Mouse (Mus musculus): Measurements from ENCODE around the gene Fam45a.
"Not testable (repeated sequence)": the region's sequence is repeated elsewhere in the genome, so short reads cannot be mapped to it uniquely, and the experiment has no call there.

Fam45a gene

DNA sequence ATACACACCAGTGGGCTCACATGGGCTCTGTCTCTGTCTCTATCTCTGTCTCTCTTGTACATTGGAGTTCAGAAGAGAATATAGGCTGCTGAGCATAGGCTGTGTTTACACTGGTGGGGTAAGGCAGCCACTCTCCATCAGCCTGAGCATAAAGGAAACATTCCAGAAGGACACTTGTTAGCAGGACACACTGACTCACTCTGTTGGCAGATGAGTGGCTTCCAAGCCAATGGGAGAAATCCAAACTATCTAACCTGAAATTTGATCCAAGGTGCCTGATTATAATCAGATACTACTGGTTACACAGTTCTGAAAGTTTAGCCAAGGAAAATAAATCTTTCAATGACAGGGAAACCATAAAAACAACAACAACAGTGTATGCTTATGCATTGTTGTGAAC is 34.3 kb downstream of the Fam45a start:
- DNase-seq = no peak

DNA sequence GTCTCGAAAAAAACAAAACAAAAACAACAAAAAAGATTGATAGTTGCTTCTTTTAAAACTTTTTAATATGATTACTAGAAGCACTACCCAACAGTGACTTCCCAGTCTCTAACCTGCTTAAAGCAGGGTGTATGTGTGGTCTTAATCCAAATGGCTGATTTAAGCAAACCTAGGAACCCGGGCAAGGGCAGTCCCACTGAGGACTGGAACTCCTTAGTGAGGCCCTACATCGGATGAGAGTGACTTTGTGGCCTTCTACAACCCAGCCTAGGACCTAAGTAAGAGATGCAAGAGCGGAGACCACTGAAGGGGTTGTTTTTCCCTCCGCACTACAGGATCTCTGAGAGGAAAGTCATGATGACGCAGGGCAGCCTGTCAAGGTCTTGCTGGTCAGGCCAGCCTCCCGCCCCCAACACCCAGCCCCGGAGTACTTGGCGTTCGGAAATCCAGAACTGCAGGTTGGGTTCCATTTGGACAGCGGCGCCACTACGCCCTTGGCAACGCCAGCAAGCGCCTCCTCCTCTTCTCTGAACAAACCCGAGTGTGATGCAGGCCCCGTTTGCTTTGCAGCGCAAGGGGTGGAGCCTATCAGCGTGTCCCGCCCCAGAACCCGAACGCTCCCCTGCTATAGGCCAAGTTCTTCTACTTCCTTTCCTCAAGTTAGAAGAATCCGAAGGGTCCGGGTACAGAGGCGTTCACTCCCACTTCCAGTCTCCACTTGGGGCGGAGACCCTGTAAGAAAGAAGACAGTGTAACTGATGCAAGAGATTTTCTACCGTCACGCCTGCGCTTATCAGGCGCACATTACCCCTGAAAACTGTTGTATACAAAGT is 49.7 kb downstream of the Fam45a start, which contains the start of gene Sfxn4:
TSS of gene Sfxn4 (minus strand) at position 612 of the 833 bp plus-strand sequence.
- peak; percentile 86 to 91 for DNase-seq

DNA sequence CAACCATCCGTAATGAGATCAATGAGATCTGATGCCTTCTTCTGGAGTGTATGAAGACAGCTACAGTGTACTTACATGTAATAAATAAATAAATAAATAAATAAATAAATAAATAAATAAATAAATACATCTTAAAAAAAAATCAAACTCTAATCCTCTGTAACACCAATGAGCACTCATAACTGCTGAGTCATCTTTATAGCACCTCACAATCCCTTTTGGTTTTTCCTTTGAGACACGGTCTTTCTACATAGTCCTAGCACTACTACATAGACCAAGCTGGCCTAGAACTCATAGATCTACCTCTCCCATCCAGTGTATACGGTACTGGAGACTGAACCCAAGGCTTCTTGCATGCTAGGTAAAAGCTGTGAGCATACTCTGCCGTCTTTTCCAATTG is 54.8 kb downstream of the Fam45a start:
- not testable (repeated sequence) for DNase-seq

DNA sequence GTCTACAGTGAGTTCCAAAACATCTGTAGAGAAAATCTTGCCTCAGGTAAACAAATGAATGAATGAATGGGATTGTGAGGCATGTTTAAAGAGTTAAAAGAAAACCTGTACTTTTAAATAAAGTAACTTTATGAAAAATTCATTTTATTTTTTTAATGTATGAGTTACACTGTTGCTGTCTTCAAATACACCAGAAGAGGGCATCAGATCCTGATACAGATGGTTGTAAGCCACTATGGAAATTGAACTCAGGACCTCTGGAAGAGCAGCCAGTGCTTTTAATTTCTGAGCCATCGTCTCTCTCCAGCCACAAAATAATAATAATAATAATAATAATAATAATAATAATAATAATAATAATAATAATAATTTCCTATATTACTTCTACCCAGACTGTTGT is 59.1 kb downstream of the Fam45a start:
- DNase-seq = no peak

DNA sequence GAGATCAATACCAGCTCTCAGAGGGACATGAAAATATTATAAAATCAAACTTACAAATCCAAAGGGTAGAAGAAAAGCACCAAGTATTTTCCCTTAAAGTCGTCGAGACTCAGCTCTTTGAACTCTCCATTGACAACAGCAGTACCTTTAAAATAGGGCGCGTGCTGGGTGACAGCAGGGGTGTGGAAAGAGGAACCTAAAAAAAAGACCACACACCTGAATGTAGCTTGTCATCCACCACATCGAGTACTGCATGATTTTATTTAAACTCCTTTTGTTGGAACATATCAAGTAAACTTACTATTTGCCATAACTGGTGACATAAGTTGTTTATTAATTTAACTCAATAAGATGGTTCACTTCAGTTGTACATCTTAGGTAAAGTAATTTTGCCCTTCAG is 60.0 kb downstream of the Fam45a start:
- DNase-seq = no peak

DNA sequence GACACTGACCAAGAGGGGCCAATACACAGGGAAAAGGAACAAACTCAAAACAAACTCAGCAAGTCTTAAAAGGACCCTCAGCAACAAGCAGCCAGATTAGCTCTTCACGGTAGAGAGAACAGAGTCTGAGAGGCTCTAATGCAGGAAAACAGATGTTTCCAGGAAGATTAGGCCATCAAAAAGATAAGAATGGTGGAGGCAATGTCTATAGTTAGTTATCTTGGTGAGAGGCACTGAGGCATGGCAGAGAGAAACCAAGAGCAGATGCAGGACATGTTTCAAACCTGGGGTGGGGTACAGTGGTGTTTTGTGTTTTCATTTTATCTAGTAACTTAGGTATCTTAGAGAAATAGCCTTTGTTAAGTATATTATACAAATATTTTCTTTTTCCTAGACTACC is 60.9 kb downstream of the Fam45a start:
- DNase-seq = no peak

DNA sequence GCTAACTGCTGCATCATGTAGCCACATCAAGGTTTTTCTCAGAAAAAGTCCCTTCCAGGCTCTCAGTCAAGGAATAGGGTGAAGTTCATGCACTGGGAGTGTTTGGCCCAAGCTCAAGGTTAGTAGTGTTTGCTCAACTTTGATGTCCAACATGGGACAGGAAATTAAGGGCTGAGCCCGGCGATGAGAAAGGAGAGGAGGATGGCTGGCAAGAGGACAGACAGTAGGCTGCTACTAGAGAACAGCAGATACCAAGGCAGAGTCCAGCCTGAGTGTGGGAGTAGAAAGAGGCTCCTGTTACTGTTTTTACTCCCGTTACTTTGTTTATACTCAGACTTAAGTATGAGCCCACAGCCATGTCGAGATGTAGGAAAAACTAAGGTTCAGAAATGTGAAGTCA is 62.1 kb downstream of the Fam45a start:
- no peak for DNase-seq

DNA sequence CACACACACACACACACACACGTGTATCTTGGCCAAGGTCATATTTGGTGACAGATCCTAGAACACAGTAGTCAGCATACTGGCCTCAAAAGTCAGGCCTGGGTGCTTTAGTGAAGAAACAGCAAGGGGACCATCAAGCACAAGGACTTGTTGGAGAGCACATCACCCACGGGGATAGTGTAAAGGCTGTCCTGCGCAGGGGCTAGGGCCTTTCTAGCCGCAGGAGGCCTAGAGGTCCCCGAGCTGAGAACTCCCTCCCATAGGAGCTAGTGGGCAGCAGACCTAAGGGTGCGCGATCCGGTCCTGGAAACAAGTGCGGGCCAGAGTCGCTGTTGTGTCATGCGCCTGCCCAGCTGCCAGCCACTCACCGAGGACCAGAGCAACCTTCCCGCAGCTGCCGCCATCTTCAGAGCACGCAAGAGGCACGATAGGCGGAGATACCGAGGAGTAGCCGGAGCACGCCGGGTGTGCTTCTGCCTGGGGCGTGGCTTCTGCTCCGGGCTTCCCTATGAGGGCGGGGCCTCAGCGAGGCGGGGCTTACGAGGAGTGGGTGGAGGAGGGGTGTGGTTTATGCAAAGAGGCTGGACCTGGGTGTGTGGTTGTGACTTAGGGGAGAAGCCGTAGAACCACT is 62.8 kb downstream of the Fam45a start, which contains the start of gene Prdx3:
TSS of gene Prdx3 (minus strand) at position 493 of the 631 bp plus-strand sequence.
- DNase-seq = peak; percentile 92 to 96

DNA sequence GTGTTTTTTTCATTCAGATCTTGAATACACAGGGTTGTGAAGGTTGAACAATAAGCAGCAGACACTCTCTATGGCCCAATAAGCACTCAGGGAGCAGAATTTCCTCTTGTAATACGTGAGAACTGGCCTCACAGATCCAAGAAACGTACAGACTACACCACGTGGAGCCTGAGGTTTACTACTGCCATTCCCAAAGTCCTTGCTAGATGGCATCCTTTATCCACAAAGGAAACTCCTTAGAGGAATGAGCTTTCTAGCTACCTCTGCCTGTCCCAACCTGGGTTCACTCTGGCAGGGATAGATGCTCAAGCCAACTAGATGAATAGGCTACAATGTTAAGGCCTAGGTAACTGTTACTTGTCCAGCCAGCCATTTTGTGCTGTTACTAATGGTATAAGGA is 71.7 kb downstream of the Fam45a start:
- peak; percentile 27 to 58 for DNase-seq

Data from cerebellum, postnatal 25 days (tissue).